Mouse (Mus musculus): ENCODE results near the gene Ckap2l.

GRCm38 (mm10) chr2:129229316-129229715 lies 67.7 kb downstream of the Ckap2l start:
- TF ChIP-seq EP300 (IDR thresholded peaks at IDR 0.05; ENCODE audit: insufficient read depth, low read depth, low read length) (no peak), POLR2A (IDR thresholded peaks at IDR 0.05; ENCODE audit: insufficient read depth, low read depth, low read length) (no peak), CTCF (IDR thresholded peaks at IDR 0.05) (no peak)

Data from heart, adult 2 months (tissue).